Mouse (Mus musculus): ENCODE results near the gene Cmtr1.
"Not testable (repeated sequence)": the region's sequence is repeated elsewhere in the genome, so short reads cannot be mapped to it uniquely, and the experiment has no call there.

Cmtr1 gene

DNA sequence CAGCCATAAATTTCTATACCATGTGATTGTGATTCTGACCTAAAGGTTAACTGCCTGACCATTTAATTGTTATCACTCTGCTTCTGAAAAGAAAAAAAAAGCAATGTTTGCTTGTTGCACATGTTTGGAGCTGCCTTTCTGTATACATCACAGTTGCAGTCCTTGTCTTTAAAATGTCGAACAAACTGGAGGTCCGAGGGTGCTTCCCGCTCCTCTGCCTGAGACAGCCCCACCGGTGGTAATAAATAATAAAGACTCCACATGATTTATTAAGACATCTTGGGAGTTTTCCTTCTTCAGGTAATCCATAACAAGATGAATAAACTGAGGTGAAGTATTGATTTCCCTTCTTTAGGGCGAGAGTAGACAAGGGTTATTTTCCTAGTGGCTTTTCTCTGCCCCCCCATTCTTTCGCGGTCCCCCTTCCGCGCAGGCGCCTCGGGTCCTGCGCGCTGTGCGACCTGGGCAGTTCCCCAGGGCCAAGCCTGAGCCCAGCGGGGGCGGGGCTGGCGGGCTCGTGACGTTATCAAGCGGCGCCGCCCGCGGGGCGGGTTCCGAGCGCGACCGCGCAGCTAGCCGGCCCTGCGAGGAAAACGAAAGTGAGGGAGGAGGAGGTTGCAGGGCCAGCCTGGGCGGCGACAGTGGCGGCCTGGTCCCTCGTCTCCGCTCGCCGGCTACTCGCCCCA lies at the start of gene Cmtr1:
Gene Cmtr1 (plus strand): TSS at position 520 of the 686 bp plus-strand sequence.
- peak; percentile 93 for DNase-seq (ENCODE audit: low spot score)

DNA sequence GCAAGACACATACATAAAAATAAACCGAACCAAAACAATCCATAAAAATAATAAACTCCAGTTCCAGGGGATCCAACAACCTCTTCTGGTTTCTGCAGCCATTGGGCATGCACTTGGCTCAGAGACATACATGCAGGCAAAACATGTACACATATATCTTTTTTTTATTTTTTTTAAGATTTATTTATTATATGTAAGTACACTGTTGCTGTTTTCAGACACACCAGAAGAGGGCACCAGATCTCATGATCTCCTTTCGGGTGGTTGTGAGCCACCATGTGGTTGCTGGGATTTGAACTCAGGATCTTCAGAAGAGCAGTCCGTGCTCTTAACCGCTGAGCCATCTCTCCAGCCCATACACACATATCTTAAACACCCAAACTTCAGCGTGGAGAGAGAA lies 46.9 kb upstream of the Cmtr1 start:
- DNase-seq (ENCODE audit: low spot score), result not testable (repeated sequence)

- peak; percentile 89 for DNase-seq (ENCODE audit: low spot score)
Observed at GRCm38 (mm10) chr17:29614115-29615023, 46.0 kb upstream of the Cmtr1 start, which contains the start of the genes Rnf8 and Gm28043. TSS of gene Rnf8 (plus strand) at chr17:29614790. TSS of gene Gm28043 (plus strand) at chr17:29614876.

- no peak for DNase-seq (ENCODE audit: low spot score)
Observed at GRCm38 (mm10) chr17:29615024-29615551, 45.3 kb upstream of the Cmtr1 start.

- DNase-seq (ENCODE audit: low spot score), result no peak
Observed at GRCm38 (mm10) chr17:29615616-29616015, 44.8 kb upstream of the Cmtr1 start.

GRCm38 (mm10) chr17:29619231-29619630 lies 41.2 kb upstream of the Cmtr1 start:
- no peak for DNase-seq (ENCODE audit: low spot score)

- no peak for DNase-seq (ENCODE audit: low spot score)
Observed at GRCm38 (mm10) chr17:29623488-29623887, 36.9 kb upstream of the Cmtr1 start.

DNA sequence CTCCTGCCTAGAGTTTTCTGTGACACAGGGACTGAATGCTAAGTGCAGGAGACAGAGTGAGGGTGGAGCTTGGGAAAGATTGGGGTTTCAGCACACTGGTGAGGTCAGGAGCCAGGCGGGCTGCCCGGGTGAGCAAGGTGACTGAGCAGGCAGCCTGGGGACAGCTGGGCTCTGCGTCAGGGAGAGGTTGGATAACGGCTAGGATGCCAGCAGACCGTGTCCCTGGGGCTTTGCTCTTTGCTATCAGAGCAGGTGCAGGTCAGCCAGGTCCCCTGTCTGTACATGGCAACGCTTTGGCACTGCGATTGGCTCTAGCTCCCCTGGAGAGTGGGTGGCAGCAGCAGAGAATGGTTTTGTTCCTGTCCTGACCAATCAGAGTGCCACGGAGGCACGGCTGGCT lies 33.1 kb upstream of the Cmtr1 start:
- DNase-seq (ENCODE audit: low spot score), result no peak

GRCm38 (mm10) chr17:29628946-29629345 lies 31.4 kb upstream of the Cmtr1 start:
- no peak for DNase-seq (ENCODE audit: low spot score)

DNA sequence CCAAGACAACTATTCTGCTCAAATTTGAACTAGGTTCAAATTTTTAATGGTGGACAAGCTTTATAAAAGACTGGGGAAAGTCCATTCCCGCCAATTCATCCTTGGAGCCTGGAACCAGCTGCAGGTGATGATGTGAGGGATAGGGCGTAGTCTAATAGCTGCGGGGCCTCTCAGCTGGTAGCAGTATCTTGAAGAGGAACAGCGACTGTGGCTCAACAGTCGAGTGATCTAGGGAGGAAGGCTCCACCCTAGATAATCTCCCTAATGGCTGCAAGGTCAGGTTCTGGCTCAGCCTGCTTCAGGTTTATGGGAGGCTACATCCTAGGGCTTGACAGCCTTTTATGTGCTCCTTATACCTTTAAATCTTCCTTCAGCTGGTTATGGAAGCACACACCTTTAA lies 30.8 kb upstream of the Cmtr1 start:
- DNase-seq (ENCODE audit: low spot score), result no peak

DNA sequence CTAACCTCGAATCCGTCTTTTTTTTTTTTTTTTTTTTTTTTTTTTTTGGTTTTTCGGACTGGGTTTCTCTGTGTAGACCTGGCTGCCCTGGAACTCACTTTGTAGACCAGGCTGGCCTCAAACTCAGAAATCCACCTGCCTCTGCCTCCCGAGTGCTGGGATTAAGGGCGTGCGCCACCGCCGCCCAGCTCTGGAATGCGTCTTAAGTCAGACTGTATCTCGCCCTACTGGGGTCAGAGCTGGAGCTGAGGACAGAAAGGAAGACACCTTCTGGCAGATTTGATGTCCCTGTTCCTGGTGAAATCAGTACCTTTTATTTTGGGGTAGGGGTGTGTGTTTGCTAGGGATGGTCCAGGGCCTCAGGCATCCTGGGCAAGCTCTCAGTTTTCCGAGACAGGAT lies 28.1 kb upstream of the Cmtr1 start:
- no peak for DNase-seq (ENCODE audit: low spot score)

- DNase-seq (ENCODE audit: low spot score), result no peak
Observed at GRCm38 (mm10) chr17:29635492-29635891, 24.9 kb upstream of the Cmtr1 start.

GRCm38 (mm10) chr17:29636118-29636517 lies 24.3 kb upstream of the Cmtr1 start:
- DNase-seq (ENCODE audit: low spot score), result no peak

DNA sequence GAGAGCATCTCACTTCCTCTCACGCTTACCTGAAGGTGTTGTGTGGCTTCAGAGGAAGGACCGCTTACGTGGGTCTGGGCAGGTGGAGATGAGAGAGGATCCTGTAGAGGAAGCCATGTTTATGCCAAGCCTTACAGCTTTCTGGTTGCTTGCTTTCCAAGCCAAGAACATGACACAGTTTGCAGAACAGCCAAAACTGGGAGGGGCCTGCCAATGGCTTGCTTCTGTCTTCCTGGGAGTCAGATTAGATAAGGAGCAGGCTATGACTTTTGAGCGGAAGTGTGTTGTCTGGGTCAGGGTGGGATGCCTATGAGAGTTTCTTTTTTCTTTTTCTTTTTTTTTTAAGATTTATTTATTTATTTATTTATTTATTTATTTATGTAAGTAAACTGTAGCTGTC lies 23.0 kb upstream of the Cmtr1 start:
- DNase-seq (ENCODE audit: low spot score), result no peak

DNA sequence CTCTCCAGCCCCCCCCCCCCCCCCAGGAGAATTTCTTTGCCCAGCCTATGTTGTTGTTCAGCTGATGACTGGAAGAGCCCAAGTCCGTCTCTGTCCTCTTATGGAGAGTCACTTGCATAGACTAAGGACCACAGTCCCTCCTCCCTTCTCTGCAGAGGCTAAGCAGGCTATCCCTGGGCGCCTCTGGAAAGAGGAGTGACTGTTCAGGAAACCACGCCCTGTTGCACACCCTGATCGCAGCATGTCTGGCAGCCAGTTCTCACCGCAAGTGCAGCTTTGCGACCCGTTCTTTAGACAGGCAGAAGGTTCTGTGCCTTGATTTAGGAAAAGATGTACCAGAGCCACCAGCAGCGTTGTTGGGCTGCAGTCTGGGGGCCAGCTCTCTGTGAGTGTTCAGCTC lies 22.5 kb upstream of the Cmtr1 start:
- no peak for DNase-seq (ENCODE audit: low spot score)

GRCm38 (mm10) chr17:29640971-29641370 lies 19.4 kb upstream of the Cmtr1 start:
- DNase-seq (ENCODE audit: low spot score), result peak; percentile 29

GRCm38 (mm10) chr17:29642219-29642618 lies 18.2 kb upstream of the Cmtr1 start:
- no peak for DNase-seq (ENCODE audit: low spot score)

GRCm38 (mm10) chr17:29658249-29658648 lies 2.1 kb upstream of the Cmtr1 start:
- DNase-seq (ENCODE audit: low spot score), result no peak

- DNase-seq (ENCODE audit: low spot score), result no peak
Observed at GRCm38 (mm10) chr17:29660762-29661391, 482 bp downstream of the Cmtr1 start.

- DNase-seq (ENCODE audit: low spot score), result no peak
Observed at GRCm38 (mm10) chr17:29662145-29662544, 1.8 kb downstream of the Cmtr1 start.

- no peak for DNase-seq (ENCODE audit: low spot score)
Observed at GRCm38 (mm10) chr17:29668051-29668986, 7.9 kb downstream of the Cmtr1 start.
